ENCODE assay signal across 8 mouse cellular contexts in genomic region chr9:20581175-20581634, GRCm38 (mm10). TPM values are rescaled to one million over a fixed set of nuclear protein-coding genes. Genes with fewer than 3 reads are reported as not detected.
DNase-seq lines count a peak whose midpoint lies in the region; ATAC-seq and TF ChIP-seq lines count a peak whose summit lies in the region.

TSS of gene Zfp846 (plus strand) at chr9:20581291.

- peaks cover 12% of the 10 kb centered on the region for H3K4me1 ChIP-seq in forebrain, embryonic 10.5 days
- H3K4me1 ChIP-seq in heart, embryonic 15.5 days (replicated peaks), result peaks cover 3% of the 10 kb centered on the region
- peaks cover 2 to 6% of the 10 kb centered on the region in 2 experiments; a peak in 2 of 4 replicates for H3K4me1 ChIP-seq in liver, embryonic 14.5 days (replicated peaks; ENCODE audit: control insufficient read depth in 2 of 2, insufficient read depth in 2 of 2, low read length in 1 of 2)
- no peaks in the 10 kb centered on the region for H3K4me1 ChIP-seq in neural tube, embryonic 11.5 days (ENCODE audit: control insufficient read depth, insufficient read depth, low read length)
- H3K4me1 ChIP-seq in stomach, postnatal 0 days (replicated peaks; ENCODE audit: control insufficient read depth, insufficient read depth), result no peaks in the 10 kb centered on the region

- peaks cover 33% of the 10 kb centered on the region for H3K36me3 ChIP-seq in forebrain, embryonic 10.5 days (replicated peaks)
- peaks cover 3% of the 10 kb centered on the region; the same call in 1 of the 2 replicates for H3K36me3 ChIP-seq in heart, embryonic 15.5 days
- no peaks in the 10 kb centered on the region for H3K36me3 ChIP-seq in liver, embryonic 14.5 days (replicated peaks; ENCODE audit: control insufficient read depth, insufficient read depth, low read depth)
- no peaks in the 10 kb centered on the region for H3K36me3 ChIP-seq in neural tube, embryonic 11.5 days (ENCODE audit: control insufficient read depth, insufficient read depth, low read length)
- H3K36me3 ChIP-seq in stomach, postnatal 0 days (ENCODE audit: control insufficient read depth, insufficient read depth, low read length), result no peaks in the 10 kb centered on the region

- peaks cover 14% of the 10 kb centered on the region; the same call in 1 of the 2 replicates for H3K9me3 ChIP-seq in forebrain, embryonic 10.5 days
- H3K9me3 ChIP-seq in heart, embryonic 15.5 days (replicated peaks), result no peaks in the 10 kb centered on the region
- no peaks in the 10 kb centered on the region for H3K9me3 ChIP-seq in liver, embryonic 14.5 days (ENCODE audit: control insufficient read depth, low read length)
- no peaks in the 10 kb centered on the region for H3K9me3 ChIP-seq in neural tube, embryonic 11.5 days (ENCODE audit: control insufficient read depth, low read length)
- no peaks in the 10 kb centered on the region for H3K9me3 ChIP-seq in stomach, postnatal 0 days (ENCODE audit: control insufficient read depth, low read length)

- under 1% methylated on average over 30 of the region's 30 CpGs for WGBS in forebrain, embryonic 10.5 days
- under 1% methylated on average over 30 of the region's 30 CpGs for WGBS in heart, embryonic 15.5 days
- WGBS in liver, embryonic 14.5 days (ENCODE audit: insufficient replicate concordance), result under 1% methylated on average over 30 of the region's 30 CpGs
- under 1% methylated on average over 30 of the region's 30 CpGs for WGBS in neural tube, embryonic 11.5 days
- WGBS in stomach, postnatal 0 days, result under 1% methylated on average over 30 of the region's 30 CpGs

- peak; percentile 98 for ATAC-seq in heart, embryonic 15.5 days (replicated peaks; ENCODE audit: insufficient number of reproducible peaks, insufficient read depth, low FRiP score, low read depth)
- peak; percentile 96 for ATAC-seq in liver, embryonic 14.5 days (ENCODE audit: insufficient read depth)
- ATAC-seq in neural tube, embryonic 11.5 days (ENCODE audit: insufficient read depth, low FRiP score, low TSS enrichment), result peak; percentile 99
- ATAC-seq in stomach, postnatal 0 days (ENCODE audit: low FRiP score, low TSS enrichment), result peak; percentile 100

- TF ChIP-seq EP300 in liver, embryonic 14.5 days (IDR thresholded peaks at IDR 0.05; ENCODE audit: low read depth), result no peak
- TF ChIP-seq EP300 in stomach, postnatal 0 days (optimal IDR thresholded peaks at IDR 0.05), result no peak

- H3K27me3 ChIP-seq in forebrain, embryonic 10.5 days (ENCODE audit: poor library complexity, severe bottlenecking), result peaks cover 23% of the 10 kb centered on the region
- peaks cover 13% of the 10 kb centered on the region for H3K27me3 ChIP-seq in heart, embryonic 15.5 days
- H3K27me3 ChIP-seq in liver, embryonic 14.5 days (ENCODE audit: control insufficient read depth, insufficient read depth, low read length), result no peaks in the 10 kb centered on the region; the same call in 1 of the 2 replicates
- H3K27me3 ChIP-seq in neural tube, embryonic 11.5 days (ENCODE audit: control insufficient read depth, insufficient read depth, low read length), result no peaks in the 10 kb centered on the region
- H3K27me3 ChIP-seq in stomach, postnatal 0 days (ENCODE audit: control insufficient read depth, insufficient read depth, low read length), result no peaks in the 10 kb centered on the region

- TF ChIP-seq CTCF in liver, embryonic 14.5 days (IDR thresholded peaks at IDR 0.05; ENCODE audit: low read depth), result 0 out of 2 replicates have a peak, but pooled peaks have one; percentile 4
- TF ChIP-seq CTCF in stomach, postnatal 0 days (IDR thresholded peaks at IDR 0.05; ENCODE audit: low read depth), result peak; percentile 50; the same call in 1 of the 2 replicates

- peak within 1 kb of the TSS; percentile 64 for H3K9ac ChIP-seq in heart, embryonic 15.5 days
- H3K9ac ChIP-seq in liver, embryonic 14.5 days (replicated peaks), result peak within 1 kb of the TSS; percentile 54
- peak within 1 kb of the TSS; percentile 79 for H3K9ac ChIP-seq in neural tube, embryonic 11.5 days (ENCODE audit: low read length)
- peak within 1 kb of the TSS; percentile 76 for H3K9ac ChIP-seq in stomach, postnatal 0 days (ENCODE audit: low read length)

- DNase-seq in CD8-positive naive resting alpha-beta T cell, adult 2 months (ENCODE audit: low read depth in 2 of 2, low spot score in 2 of 2), result peak; percentile 91 to 93
- DNase-seq in c-Kit-positive CD71-negative TER-119-negative erythroid progenitor cells, embryonic 14.5 days (ENCODE audit: low read depth), result peak; percentile 84
- peak; percentile 98 for DNase-seq in forebrain, embryonic 10.5 days (ENCODE audit: extremely low spot score, low spot score)
- DNase-seq in kidney, postnatal 25 days, result peak; percentile 99 to 100
- peak; percentile 70 to 75 (median 74) for DNase-seq in liver, embryonic 14.5 days (ENCODE audit: low read depth in 3 of 3, low spot score in 3 of 3)
- peak; percentile 95 for DNase-seq in neural tube, embryonic 11.5 days (ENCODE audit: low spot score)
- DNase-seq in stomach, postnatal 0 days (ENCODE audit: low spot score), result peak; percentile 97

- H3K4me3 ChIP-seq in forebrain, embryonic 10.5 days, result peak within 1 kb of the TSS; percentile 70
- peak within 1 kb of the TSS; percentile 69 for H3K4me3 ChIP-seq in heart, embryonic 15.5 days
- H3K4me3 ChIP-seq in liver, embryonic 14.5 days (ENCODE audit: insufficient read depth in 1 of 2, low read depth in 2 of 2, low read length in 2 of 2), result peak within 1 kb of the TSS; percentile 51 to 70
- H3K4me3 ChIP-seq in neural tube, embryonic 11.5 days (ENCODE audit: low read depth, low read length), result peak within 1 kb of the TSS; percentile 54
- H3K4me3 ChIP-seq in stomach, postnatal 0 days (ENCODE audit: low read depth, low read length), result peak within 1 kb of the TSS; percentile 67

- peak within 1 kb of the TSS; percentile 90 for H3K27ac ChIP-seq in forebrain, embryonic 10.5 days
- H3K27ac ChIP-seq in heart, embryonic 15.5 days, result peak within 1 kb of the TSS; percentile 84
- no peak within 1 kb of the TSS for H3K27ac ChIP-seq in liver, embryonic 14.5 days
- peak within 1 kb of the TSS; percentile 83 for H3K27ac ChIP-seq in neural tube, embryonic 11.5 days (ENCODE audit: low read depth, low read length)
- H3K27ac ChIP-seq in stomach, postnatal 0 days (replicated peaks), result peak within 1 kb of the TSS; percentile 73; the same call in 1 of the 2 replicates

- H3K4me2 ChIP-seq in heart, embryonic 15.5 days, result peak within 1 kb of the TSS; percentile 69
- H3K4me2 ChIP-seq in liver, embryonic 14.5 days (ENCODE audit: low read depth), result peak within 1 kb of the TSS; percentile 79
- H3K4me2 ChIP-seq in neural tube, embryonic 11.5 days (ENCODE audit: low read depth), result peak within 1 kb of the TSS; percentile 62
- peak within 1 kb of the TSS; percentile 70 for H3K4me2 ChIP-seq in stomach, postnatal 0 days (replicated peaks; ENCODE audit: low read depth)

RNA-seq across cellular contexts. Expression of gene Zfp846, which starts in this region (rescaled TPM):
- 17.1 and 17.6 TPM in 2 replicates for polyA plus RNA-seq in forebrain, embryonic 10.5 days (2016; fragmentation: Nextera tagmentation; extraction: Ambion mirVana)
- 9.4 and 10.9 TPM in 2 replicates for polyA plus RNA-seq in heart, embryonic 15.5 days (2015; fragmentation: Nextera tagmentation; extraction: Ambion mirVana)
- polyA plus RNA-seq in liver, embryonic 14.5 days (2012; rRNA removed), result 1.0 and 1.6 TPM in 2 replicates
- polyA plus RNA-seq in liver, embryonic 14.5 days (2014; fragmentation: Nextera tagmentation; extraction: Ambion mirVana), result 1.9 and 2.3 TPM in 2 replicates
- 21.2 and 21.6 TPM in 2 replicates for polyA plus RNA-seq in neural tube, embryonic 11.5 days (2014; fragmentation: Nextera tagmentation; extraction: Ambion mirVana)
- 6.0 and 6.9 TPM in 2 replicates for polyA plus RNA-seq in stomach, postnatal 0 days (2015; fragmentation: Nextera tagmentation; extraction: Ambion mirVana)
